Mouse (Mus musculus): ENCODE data around the gene Slc24a5. TPM values are rescaled to one million over a fixed set of nuclear protein-coding genes. Genes with fewer than 3 reads are reported as not detected.
"Not testable (repeated sequence)": the region's sequence is repeated elsewhere in the genome, so short reads cannot be mapped to it uniquely, and the experiment has no call there.

Slc24a5 gene
- total and polyA plus RNA-seq, 3 experiments = 0.41 to 1.3 (median 0.97) TPM

DNA sequence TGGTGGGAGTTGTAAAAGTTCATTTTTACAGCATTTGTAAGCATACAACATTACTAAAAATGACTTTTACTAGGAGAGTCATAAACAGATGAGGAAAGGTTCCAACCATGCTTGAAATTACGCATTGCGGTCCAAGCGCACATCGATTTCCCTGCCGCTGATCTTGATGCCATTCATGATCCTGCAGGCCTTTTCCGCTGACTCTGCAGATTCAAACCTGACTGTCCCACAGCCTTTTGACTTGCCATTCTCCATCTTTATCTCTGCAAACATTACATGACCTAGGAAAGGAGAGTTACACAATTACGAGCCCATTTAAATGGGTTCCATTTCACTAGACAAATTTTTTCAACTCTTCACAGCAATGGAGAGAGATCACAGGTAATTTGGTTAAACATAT lies 20.8 kb downstream of the Slc24a5 start:
- TF ChIP-seq EP300 (IDR thresholded peaks at IDR 0.05; ENCODE audit: insufficient read depth, low read depth, low read length) = no peak
- TF ChIP-seq CTCF (IDR thresholded peaks at IDR 0.05) = no peak
- TF ChIP-seq POLR2A (IDR thresholded peaks at IDR 0.05; ENCODE audit: insufficient read depth, low read depth, low read length) = no peak
- DNase-seq = no peak
- Histone ChIP-seq H3K36me3 (ENCODE audit: control insufficient read depth, insufficient read depth, low read length) (no peaks in the 10 kb centered on the region), H3K79me2 (replicated peaks; ENCODE audit: control insufficient read depth, insufficient read depth, low read length) (no peaks in the 10 kb centered on the region), H3K4me1 (ENCODE audit: control insufficient read depth, insufficient read depth, low read length) (no peaks in the 10 kb centered on the region), H3K4me3 (no peak overlapping the region), H3K27ac (no peak overlapping the region), H3K9ac (ENCODE audit: low read depth, low read length) (no peak overlapping the region), H3K27me3 (ENCODE audit: control insufficient read depth, insufficient read depth, low read length) (no peaks in the 10 kb centered on the region)
- intact Hi-C loops (cut with DNase I) = no loop called here
- WGBS = 96% methylated on average over 7 of the region's 7 CpGs

DNA sequence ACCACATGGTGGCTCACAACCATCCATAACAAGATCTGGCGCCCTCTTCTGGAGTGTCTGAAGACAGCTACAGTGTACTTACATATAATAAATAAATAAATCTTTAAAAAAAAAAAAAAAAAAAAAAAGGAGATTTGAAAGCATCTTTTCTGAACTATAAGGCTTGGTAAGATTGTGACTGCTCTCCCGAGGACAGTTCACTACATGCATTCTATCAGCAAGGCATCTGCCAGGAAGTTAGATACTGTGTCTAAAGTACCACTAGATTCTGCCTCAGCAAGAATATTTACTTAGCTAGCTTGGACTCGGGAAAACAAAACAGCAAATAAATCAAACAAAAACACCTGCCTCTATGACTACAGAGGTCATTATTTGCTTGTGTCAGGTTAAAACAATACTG lies 24.2 kb downstream of the Slc24a5 start:
- H3K4me3 ChIP-seq; H3K27ac ChIP-seq; DNase-seq; H3K4me1 ChIP-seq (ENCODE audit: control insufficient read depth, insufficient read depth, low read length); H3K9ac ChIP-seq (ENCODE audit: low read depth, low read length); H3K27me3 ChIP-seq (ENCODE audit: control insufficient read depth, insufficient read depth, low read length); H3K79me2 ChIP-seq (replicated peaks; ENCODE audit: control insufficient read depth, insufficient read depth, low read length); intact Hi-C loops (cut with DNase I); H3K36me3 ChIP-seq (ENCODE audit: control insufficient read depth, insufficient read depth, low read length): not testable (repeated sequence)
- WGBS = 86% methylated on average over 3 of the region's 3 CpGs
- peak; percentile 4; the same call in 1 of the 2 replicates for TF ChIP-seq CTCF (IDR thresholded peaks at IDR 0.05)

DNA sequence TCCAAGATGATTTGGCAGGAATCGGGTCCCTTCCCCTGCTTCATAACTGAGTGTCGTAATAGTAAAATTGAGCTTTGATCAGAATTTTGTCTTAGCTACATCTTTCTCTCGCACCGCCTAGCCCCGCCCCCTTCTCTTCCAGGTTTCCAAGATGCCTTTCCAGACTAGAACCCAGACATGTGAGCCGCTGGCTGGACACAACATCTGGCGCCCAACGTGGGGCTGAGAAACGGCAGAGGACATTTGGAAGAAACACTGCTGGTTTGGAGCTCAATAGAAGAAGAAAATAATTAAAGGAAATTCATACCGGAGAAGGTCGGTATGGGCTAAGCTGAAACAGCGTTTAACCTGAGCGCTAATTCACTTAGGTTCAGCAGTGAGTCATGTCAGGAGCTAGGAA lies 36.6 kb downstream of the Slc24a5 start:
- H3K27ac ChIP-seq; H3K36me3 ChIP-seq (ENCODE audit: control insufficient read depth, insufficient read depth, low read length); H3K4me1 ChIP-seq (ENCODE audit: control insufficient read depth, insufficient read depth, low read length); H3K27me3 ChIP-seq (ENCODE audit: control insufficient read depth, insufficient read depth, low read length); H3K79me2 ChIP-seq (replicated peaks; ENCODE audit: control insufficient read depth, insufficient read depth, low read length); H3K9ac ChIP-seq (ENCODE audit: low read depth, low read length); H3K4me3 ChIP-seq; DNase-seq; intact Hi-C loops (cut with DNase I): not testable (repeated sequence)
- WGBS = 98% methylated on average over 13 of the region's 13 CpGs

DNA sequence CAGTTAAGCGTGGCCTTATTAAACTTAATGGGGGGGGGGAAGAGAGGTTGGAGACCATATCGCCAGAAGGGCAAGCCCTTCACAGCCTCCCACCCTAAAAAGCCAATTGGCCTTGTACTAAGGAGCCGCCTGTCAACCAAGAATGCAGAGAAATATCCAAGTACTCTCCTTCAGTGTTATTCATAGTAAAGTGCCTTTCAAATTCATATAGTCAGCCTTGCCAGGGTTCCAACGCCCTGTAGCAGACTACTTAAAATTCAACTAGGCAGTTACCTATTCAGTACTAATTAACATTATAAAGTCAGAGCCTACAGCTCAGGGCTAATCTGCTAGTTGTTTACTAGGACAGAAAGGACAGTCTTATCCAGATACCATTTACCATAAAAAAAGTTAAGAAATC lies 38.6 kb downstream of the Slc24a5 start:
- intact Hi-C loops (cut with DNase I); H3K36me3 ChIP-seq (ENCODE audit: control insufficient read depth, insufficient read depth, low read length); H3K27ac ChIP-seq; H3K79me2 ChIP-seq (replicated peaks; ENCODE audit: control insufficient read depth, insufficient read depth, low read length); H3K4me3 ChIP-seq; H3K9ac ChIP-seq (ENCODE audit: low read depth, low read length); H3K4me1 ChIP-seq (ENCODE audit: control insufficient read depth, insufficient read depth, low read length); H3K27me3 ChIP-seq (ENCODE audit: control insufficient read depth, insufficient read depth, low read length); DNase-seq: not testable (repeated sequence)
- WGBS = 94% methylated on average over 4 of the region's 4 CpGs

DNA sequence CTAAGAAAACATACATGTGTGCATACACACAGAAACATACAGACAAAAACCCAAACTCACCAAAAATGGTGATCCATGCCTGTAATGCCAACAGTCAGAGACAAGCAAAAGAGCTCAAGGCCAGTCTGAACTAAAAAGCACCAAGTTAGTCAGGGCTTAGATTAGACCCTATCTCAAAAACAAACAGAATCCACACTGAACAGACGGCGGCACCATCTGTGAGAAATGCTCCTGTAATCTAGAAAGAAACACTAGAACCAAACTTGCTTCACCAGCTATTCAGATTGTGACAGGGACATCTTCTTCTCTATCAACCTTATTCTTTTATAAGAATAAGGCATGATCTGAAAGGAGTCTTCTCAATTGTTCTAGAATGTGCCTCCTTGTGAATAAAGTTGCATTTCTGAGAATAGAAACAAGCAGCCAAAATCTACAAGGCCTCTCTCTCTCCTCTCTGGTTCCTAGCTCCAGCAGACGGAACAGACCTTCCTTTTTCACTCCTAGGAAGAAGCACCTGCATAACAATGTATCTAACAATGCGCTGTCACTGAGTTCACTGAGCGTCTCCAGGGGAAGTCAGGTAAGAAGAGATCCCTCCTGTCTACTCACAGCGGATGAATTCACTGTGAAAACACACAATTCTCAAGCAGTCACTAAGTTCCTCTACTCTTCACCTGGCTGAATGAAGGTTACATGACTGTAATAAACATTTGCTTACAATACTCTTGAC lies 51.6 kb downstream of the Slc24a5 start:
- TF ChIP-seq EP300 (IDR thresholded peaks at IDR 0.05; ENCODE audit: insufficient read depth, low read depth, low read length) = no peak
- TF ChIP-seq POLR2A (IDR thresholded peaks at IDR 0.05; ENCODE audit: insufficient read depth, low read depth, low read length) = no peak
- no peak overlapping the region for H3K4me3 ChIP-seq
- peaks cover 2% of the 10 kb centered on the region for H3K4me1 ChIP-seq (ENCODE audit: control insufficient read depth, insufficient read depth, low read length)
- no peak overlapping the region for H3K27ac ChIP-seq
- no peaks in the 10 kb centered on the region for H3K27me3 ChIP-seq (ENCODE audit: control insufficient read depth, insufficient read depth, low read length)
- H3K79me2 ChIP-seq (replicated peaks; ENCODE audit: control insufficient read depth, insufficient read depth, low read length) = peaks cover 6% of the 10 kb centered on the region; the same call in 1 of the 2 replicates
- WGBS = 69% methylated on average over 6 of the region's 6 CpGs
- H3K9ac ChIP-seq (ENCODE audit: low read depth, low read length) = no peak overlapping the region
- intact Hi-C loops (cut with DNase I) = loop anchor here (10.0 kb wide), 1 partner anchor 515 kb away; no protein-coding TSS in a partner anchor
- DNase-seq = no peak
- H3K36me3 ChIP-seq (ENCODE audit: control insufficient read depth, insufficient read depth, low read length) = peaks cover 3% of the 10 kb centered on the region; the same call in 1 of the 2 replicates

DNA sequence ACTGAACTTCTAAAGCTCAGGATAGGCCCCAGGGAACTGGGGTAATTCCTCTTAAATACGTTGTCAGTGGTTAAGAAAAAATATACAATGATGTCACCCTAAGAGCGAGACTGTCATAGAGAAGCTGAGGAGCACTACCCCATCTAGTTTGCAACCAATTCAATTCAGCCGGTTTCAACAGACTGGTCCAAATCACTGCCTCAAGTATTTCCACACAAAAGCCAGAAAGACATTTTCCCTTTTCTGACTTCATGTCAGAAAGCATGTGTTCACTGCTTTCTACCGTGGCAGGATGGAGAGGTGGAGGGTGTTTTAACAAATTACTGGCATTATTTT lies 54.3 kb downstream of the Slc24a5 start:
- peak overlapping the region; percentile 43; the same call in 1 of the 2 replicates for H3K9ac ChIP-seq (ENCODE audit: low read depth, low read length)
- 32% methylated on average over 4 of the region's 4 CpGs for whole genome bisulfite sequencing
- H3K79me2 ChIP-seq (replicated peaks; ENCODE audit: control insufficient read depth, insufficient read depth, low read length) = peaks cover 4% of the 10 kb centered on the region; the same call in 1 of the 2 replicates
- DNase-seq = no peak
- no peaks in the 10 kb centered on the region for H3K27me3 ChIP-seq (ENCODE audit: control insufficient read depth, insufficient read depth, low read length)
- TF ChIP-seq EP300 (IDR thresholded peaks at IDR 0.05; ENCODE audit: insufficient read depth, low read depth, low read length) = no peak
- TF ChIP-seq CTCF (IDR thresholded peaks at IDR 0.05) = no peak
- TF ChIP-seq POLR2A (IDR thresholded peaks at IDR 0.05; ENCODE audit: insufficient read depth, low read depth, low read length) = no peak
- peak overlapping the region; percentile 70 for H3K4me3 ChIP-seq
- peaks cover 3% of the 10 kb centered on the region; the same call in 1 of the 2 replicates for H3K36me3 ChIP-seq (ENCODE audit: control insufficient read depth, insufficient read depth, low read length)
- no peak overlapping the region; the same call in 1 of the 2 replicates for H3K27ac ChIP-seq
- peaks cover 2% of the 10 kb centered on the region for H3K4me1 ChIP-seq (ENCODE audit: control insufficient read depth, insufficient read depth, low read length)
- intact Hi-C loops (cut with DNase I) = loop anchor here (10.0 kb wide), 1 partner anchor 517 kb away; no protein-coding TSS in a partner anchor

Measured in heart, adult 2 months (tissue).